Mouse (Mus musculus): Measurements from ENCODE around the gene Tlk1.

DNA sequence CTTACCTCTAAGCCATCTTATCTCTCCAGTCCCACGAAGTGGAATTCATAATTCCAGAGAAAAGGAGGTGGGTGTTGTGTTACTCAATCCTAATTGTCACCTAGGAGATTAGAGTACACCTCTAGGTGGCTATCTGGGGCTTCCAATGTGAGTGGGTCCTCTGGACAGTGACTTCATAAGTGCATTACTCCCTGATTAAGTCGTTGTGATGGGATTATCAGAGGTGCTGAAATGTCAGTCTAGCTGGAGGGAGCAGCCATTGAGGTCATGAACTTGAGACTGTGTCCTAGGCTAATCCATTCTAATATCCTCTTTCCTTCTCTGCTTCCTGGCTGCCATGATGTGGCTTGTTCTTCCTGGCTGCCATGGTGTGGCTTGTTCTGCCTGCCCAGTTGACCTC lies 155.6 kb downstream of the Tlk1 start:
- TF ChIP-seq CTCF (IDR thresholded peaks at IDR 0.05; ENCODE audit: borderline replicate concordance, insufficient read depth, low read depth, low read length) = no peak
- no peak for TF ChIP-seq POLR2A (IDR thresholded peaks at IDR 0.05; ENCODE audit: borderline replicate concordance, insufficient read depth, low read length)

Data from cerebellum, adult 2 months (tissue).